Mouse (Mus musculus): ENCODE measurements around the gene Ldlrad3.

- no peak for TF ChIP-seq EP300 (IDR thresholded peaks at IDR 0.05; ENCODE audit: low read depth)
- no peak for TF ChIP-seq CTCF (IDR thresholded peaks at IDR 0.05; ENCODE audit: low read depth)
Measured at GRCm38 (mm10) chr2:101908773-101909172, 277.4 kb downstream of the Ldlrad3 start.

All from liver, postnatal 0 days (tissue).